Mouse (Mus musculus) stomach, postnatal 0 days (tissue): ENCODE results near the gene Cd200. TPM values are rescaled to one million over a fixed set of nuclear protein-coding genes. Genes with fewer than 3 reads are reported as not detected.

Experiments used
- ATAC-seq: fragments of 200-750 bp; cut with Nextera tagmentation; 2 replicates; pipeline ENCODE4 v1.8.0; 2017; ENCODE audit not compliant: low FRiP score, low TSS enrichment
- DNase-seq: peaks from one replicate; pipeline ENCODE4 v3.0.0-alpha.2; 2016; ENCODE audit warnings: low spot score
- H3K27ac ChIP-seq: fragments of 300-500 bp; sonication (generic); replicated peaks from 2 replicates; pipeline ENCODE4 v1.5.1; 2014; ENCODE audit warnings: mild to moderate bottlenecking, control low read depth
- H3K27me3 ChIP-seq: fragments of 300-500 bp; sonication (generic); 2 replicates; pipeline ENCODE4 v1.6.1; 2014; ENCODE audit warnings: low read length; ENCODE audit not compliant: control insufficient read depth, insufficient read depth
- H3K36me3 ChIP-seq: fragments of 300-500 bp; sonication (generic); 2 replicates; pipeline ENCODE4 v1.6.1; 2014; ENCODE audit warnings: low read length, mixed read lengths; ENCODE audit not compliant: control insufficient read depth, insufficient read depth
- H3K4me1 ChIP-seq: fragments of 300-500 bp; sonication (generic); replicated peaks from 2 replicates; pipeline ENCODE4 v1.6.1; 2014; ENCODE audit warnings: antibody characterized with exemption; ENCODE audit not compliant: control insufficient read depth, insufficient read depth
- H3K4me2 ChIP-seq: fragments of 300-500 bp; sonication (generic); replicated peaks from 2 replicates; pipeline ENCODE4 v1.6.1; 2014; ENCODE audit warnings: low read depth, mild to moderate bottlenecking, control low read depth, moderate library complexity
- H3K4me3 ChIP-seq: fragments of 300-500 bp; sonication (generic); 2 replicates; pipeline ENCODE4 v1.5.1; 2014; ENCODE audit warnings: low read depth, low read length, control low read depth
- H3K9ac ChIP-seq: fragments of 300-500 bp; sonication (generic); 2 replicates; pipeline ENCODE4 v1.6.1; 2014; ENCODE audit warnings: mild to moderate bottlenecking, low read length, control low read depth, mixed read lengths
- H3K9me3 ChIP-seq: fragments of 300-500 bp; sonication (generic); 2 replicates; pipeline ENCODE4 v1.6.1; 2016; ENCODE audit warnings: low read length; ENCODE audit not compliant: control insufficient read depth
- CTCF ChIP-seq: IDR thresholded peaks from 2 replicates; pipeline ENCODE4 v1.5.1; 2016; ENCODE audit warnings: antibody characterized with exemption, low read depth, mild to moderate bottlenecking, moderate library complexity
- EP300 ChIP-seq: optimal IDR thresholded peaks from 2 replicates; pipeline ENCODE3; 2016; ENCODE audit warnings: antibody characterized with exemption
- WGBS: fragments of 180-500 bp; shearing (Covaris S2); extraction: QIAGEN DNeasy Blood & Tissue Kit; methylation state at CpG from one replicate; pipeline ENCODE4 v1.1.7; 2014; 5-methylcytosine and 5-hydroxymethylcytosine counted together
- polyA plus RNA-seq: library from polyadenylated mRNA; unstranded; fragments of >200 nt; fragmentation: Nextera tagmentation; extraction: Ambion mirVana; gene quantifications from 2 replicates; pipeline ENCODE4 v1.2.1, GENCODE M21; 2015

The Cd200 gene
- polyA plus RNA-seq, 1 experiment from 2014 or later = 87.8 TPM

DNA sequence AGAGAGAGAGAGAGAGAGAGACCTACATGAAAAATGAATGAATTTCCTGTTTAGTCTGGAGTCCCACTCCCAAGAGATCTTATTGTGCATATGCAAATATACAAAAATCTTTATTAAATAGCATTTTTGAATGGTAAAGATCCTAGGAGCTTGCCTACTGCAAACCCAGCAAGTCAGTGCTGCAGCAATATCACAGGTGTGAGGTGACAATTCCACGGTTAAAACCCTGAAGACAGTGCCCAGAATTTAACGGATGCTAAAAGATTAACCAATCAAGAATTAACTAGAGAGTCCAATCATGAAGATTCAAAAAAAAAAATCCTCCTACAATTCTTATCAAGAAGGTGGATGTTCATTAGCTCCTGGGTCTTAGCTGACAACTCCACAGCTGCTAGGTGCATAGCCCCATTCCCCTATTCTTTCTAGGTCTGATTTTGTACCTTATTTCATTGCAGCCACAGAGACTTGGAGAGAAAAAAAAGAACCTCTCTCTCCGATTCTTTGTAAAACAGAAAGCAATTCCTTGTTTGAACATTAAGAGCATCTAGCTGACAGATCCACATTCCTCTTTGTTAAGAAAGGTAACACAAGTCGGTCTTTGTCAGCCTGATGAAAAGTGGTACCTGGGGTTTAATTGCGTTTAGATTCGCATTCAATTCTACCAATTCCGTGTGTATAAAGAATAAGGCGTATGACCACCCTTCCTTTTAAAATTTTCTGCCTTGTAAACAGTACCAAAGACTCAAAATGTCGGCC lies 1.0 kb downstream of the Cd200 start:
- no peak for TF ChIP-seq EP300
- TF ChIP-seq CTCF = no peak

DNA sequence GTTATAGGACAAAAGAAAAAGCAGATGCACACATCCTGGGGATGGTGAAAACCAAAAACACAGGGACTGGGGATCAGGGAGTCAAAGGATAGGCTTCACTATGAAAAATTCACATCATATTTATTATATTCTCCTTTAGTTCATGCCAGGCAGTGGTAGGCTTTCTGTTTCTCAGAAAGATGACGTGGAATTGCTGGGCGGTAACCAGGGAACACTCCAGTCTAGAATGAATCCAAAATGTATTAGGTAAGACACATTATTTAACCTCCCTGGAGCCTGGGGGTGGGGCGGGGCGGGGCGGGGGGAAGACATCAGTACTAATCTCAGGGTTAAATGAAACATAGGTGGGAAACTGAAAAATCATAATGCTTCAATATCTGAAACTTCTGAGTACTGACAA lies 1.8 kb downstream of the Cd200 start:
- no peak overlapping the region for H3K9ac ChIP-seq
- no peaks in the 10 kb centered on the region for H3K4me1 ChIP-seq
- TF ChIP-seq EP300 (no peak), CTCF (no peak)
- 76% methylated on average over 5 of the region's 5 CpGs for WGBS
- no peak overlapping the region for H3K4me3 ChIP-seq
- no peak for ATAC-seq
- H3K27ac ChIP-seq = no peak overlapping the region
- no peaks in the 10 kb centered on the region for H3K9me3 ChIP-seq
- DNase-seq = no peak
- H3K27me3 ChIP-seq = no peaks in the 10 kb centered on the region
- H3K36me3 ChIP-seq = no peaks in the 10 kb centered on the region
- no peak overlapping the region; the same call in 1 of the 2 replicates for H3K4me2 ChIP-seq

More for the DNA sequence above, 1.0 kb downstream of the Cd200 start:
- Histone ChIP-seq H3K9ac (peak overlapping the region; percentile 65), H3K27me3 (no peaks in the 10 kb centered on the region), H3K4me2 (peak overlapping the region; percentile 66), H3K36me3 (no peaks in the 10 kb centered on the region), H3K27ac (peak overlapping the region; percentile 80; the same call in 1 of the 2 replicates), H3K4me3 (peak overlapping the region; percentile 66), H3K4me1 (no peaks in the 10 kb centered on the region), H3K9me3 (no peaks in the 10 kb centered on the region)
- ATAC-seq (no peak), DNase-seq (no peak)
- WGBS = 27% methylated on average over 9 of the region's 9 CpGs

DNA sequence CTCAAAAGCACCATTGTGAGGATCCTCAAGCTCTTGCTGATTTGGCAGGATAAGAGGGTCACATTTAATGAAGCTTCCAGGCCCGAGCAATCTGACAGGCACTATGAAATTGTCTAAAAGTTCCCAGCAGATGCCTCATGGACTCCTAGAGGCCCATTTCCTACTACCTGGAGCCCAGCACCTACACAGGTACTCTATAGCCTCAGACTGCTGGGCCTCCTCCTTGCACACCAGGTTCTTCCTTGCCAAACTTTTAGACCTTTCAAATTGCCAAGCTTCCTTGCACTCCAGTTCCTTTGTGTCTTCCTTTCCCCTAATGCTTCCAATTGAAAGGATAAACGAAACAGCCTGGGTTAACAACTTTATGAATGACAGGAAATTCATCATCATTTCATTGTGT lies 5.9 kb downstream of the Cd200 start:
- ATAC-seq (no peak), DNase-seq (no peak)
- Histone ChIP-seq H3K4me1 (no peaks in the 10 kb centered on the region), H3K27ac (no peak overlapping the region), H3K4me2 (no peak overlapping the region), H3K9ac (no peak overlapping the region), H3K4me3 (no peak overlapping the region), H3K27me3 (no peaks in the 10 kb centered on the region), H3K36me3 (no peaks in the 10 kb centered on the region), H3K9me3 (no peaks in the 10 kb centered on the region)
- no peak for TF ChIP-seq EP300
- TF ChIP-seq CTCF = no peak
- 62% methylated on average over 2 of the region's 2 CpGs for WGBS

DNA sequence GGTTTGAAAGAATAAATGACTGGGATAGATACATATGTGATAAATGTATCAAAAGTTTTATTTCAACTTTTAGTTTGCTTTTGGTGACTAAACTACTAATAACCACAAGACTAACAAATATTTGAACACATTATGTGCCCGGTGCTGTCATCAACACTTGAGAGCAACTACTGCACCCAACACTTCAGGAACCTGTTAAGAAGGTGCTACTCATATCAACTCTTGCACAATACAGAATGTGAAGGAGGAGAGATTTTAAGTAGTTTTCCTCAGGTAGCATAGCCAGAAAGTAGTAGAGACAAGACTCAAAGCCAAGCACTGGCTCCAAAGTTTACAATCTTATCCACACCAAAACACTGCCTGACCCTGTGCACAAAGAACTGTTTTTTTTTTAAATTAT lies 6.8 kb downstream of the Cd200 start:
- WGBS = 48% methylated on average over 1 of the region's 1 CpGs
- no peak for TF ChIP-seq EP300
- TF ChIP-seq CTCF = no peak

DNA sequence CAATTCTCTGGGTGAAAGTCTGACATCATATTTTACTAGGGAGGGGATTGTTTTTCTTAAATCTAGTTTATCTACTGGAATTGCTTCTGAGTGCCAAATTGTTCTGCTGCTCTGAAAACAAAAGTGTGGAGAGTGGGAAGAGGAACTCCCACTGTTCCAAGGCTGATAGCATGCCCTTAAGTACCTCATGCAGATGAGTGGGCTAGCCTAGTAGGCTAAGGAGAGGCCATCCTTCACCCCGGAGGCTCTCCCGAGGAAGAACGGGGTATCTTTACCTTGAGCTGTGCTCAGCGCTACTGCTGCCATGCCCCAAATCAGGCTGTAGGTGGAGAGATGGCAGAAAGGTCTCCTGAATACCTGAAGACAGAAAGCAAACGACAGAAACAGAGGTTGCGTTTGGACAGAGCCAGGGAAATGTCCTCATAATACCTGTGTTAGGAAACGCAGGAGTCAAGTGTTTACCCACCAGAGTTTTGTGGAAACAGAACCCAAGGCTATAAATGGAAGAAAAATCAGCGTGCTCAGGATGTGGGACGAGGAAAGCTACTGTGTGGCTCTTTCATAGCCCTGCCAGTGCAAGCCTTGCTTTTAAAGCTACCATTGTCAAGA lies 8.8 kb downstream of the Cd200 start:
- no peak for ATAC-seq

More for the DNA sequence above, 6.8 kb downstream of the Cd200 start:
- no peaks in the 10 kb centered on the region for H3K9me3 ChIP-seq
- DNase-seq (no peak), ATAC-seq (no peak)
- no peaks in the 10 kb centered on the region for H3K36me3 ChIP-seq
- no peak overlapping the region for H3K4me2 ChIP-seq
- no peak overlapping the region for H3K4me3 ChIP-seq
- H3K27ac ChIP-seq = no peak overlapping the region
- no peaks in the 10 kb centered on the region for H3K4me1 ChIP-seq
- no peak overlapping the region for H3K9ac ChIP-seq
- no peaks in the 10 kb centered on the region for H3K27me3 ChIP-seq

DNA sequence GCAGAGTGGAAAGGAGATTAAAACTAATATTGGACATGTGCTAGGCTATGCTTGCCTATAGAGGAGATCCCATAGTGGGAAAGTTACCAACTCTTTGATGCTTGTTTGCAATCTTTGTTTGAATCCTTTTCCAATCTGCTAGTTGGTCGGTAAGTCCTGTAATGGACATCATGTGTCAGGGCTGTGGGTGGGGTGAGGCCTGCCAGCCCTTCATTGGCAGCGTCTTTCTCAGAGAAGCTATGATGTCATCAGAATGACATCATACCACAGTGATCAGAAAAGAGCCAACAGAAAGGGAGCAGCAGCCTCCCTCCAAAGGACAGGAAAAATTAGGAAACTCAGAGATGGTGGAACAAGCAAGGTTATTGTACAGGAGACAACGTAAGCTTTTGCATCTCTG lies 9.4 kb downstream of the Cd200 start:
- H3K9me3 ChIP-seq = no peaks in the 10 kb centered on the region
- TF ChIP-seq CTCF = no peak
- no peak for TF ChIP-seq EP300
- ATAC-seq (no peak), DNase-seq (no peak)
- H3K27ac ChIP-seq = no peak overlapping the region
- no peak overlapping the region for H3K4me2 ChIP-seq
- H3K4me1 ChIP-seq = no peaks in the 10 kb centered on the region
- H3K36me3 ChIP-seq = no peaks in the 10 kb centered on the region
- H3K4me3 ChIP-seq = no peak overlapping the region
- no peak overlapping the region for H3K9ac ChIP-seq
- H3K27me3 ChIP-seq = no peaks in the 10 kb centered on the region
- WGBS = 71% methylated on average over 3 of the region's 3 CpGs

More for the DNA sequence above, 8.8 kb downstream of the Cd200 start:
- H3K9ac ChIP-seq = no peak overlapping the region
- no peaks in the 10 kb centered on the region for H3K9me3 ChIP-seq
- no peak overlapping the region for H3K4me3 ChIP-seq
- no peaks in the 10 kb centered on the region for H3K36me3 ChIP-seq
- no peak overlapping the region for H3K4me2 ChIP-seq
- no peaks in the 10 kb centered on the region for H3K4me1 ChIP-seq
- TF ChIP-seq EP300 (no peak), CTCF (no peak)
- 48% methylated on average over 9 of the region's 9 CpGs for WGBS
- DNase-seq = no peak
- H3K27ac ChIP-seq = 0 out of 2 replicates have a peak overlapping the region, but pooled peaks have one; percentile 46
- H3K27me3 ChIP-seq = no peaks in the 10 kb centered on the region
